Mouse (Mus musculus): ENCODE measurements around the gene Snx29. TPM values are rescaled to one million over a fixed set of nuclear protein-coding genes. Genes with fewer than 3 reads are reported as not detected.

The Snx29 gene
- polyA plus RNA-seq, 1 experiment from 2014 or later = 13.0 TPM

GRCm38 (mm10) chr16:11599523-11599922, 276.8 kb downstream of the Snx29 start:
- Histone ChIP-seq H3K4me1 (peaks cover 9% of the 10 kb centered on the region; the same call in 1 of the 2 replicates), H3K27me3 (no peaks in the 10 kb centered on the region), H3K4me3 (no peak overlapping the region), H3K36me3 (ENCODE audit: poor library complexity, severe bottlenecking) (no peaks in the 10 kb centered on the region), H3K9ac (no peak overlapping the region), H3K9me3 (replicated peaks) (no peaks in the 10 kb centered on the region), H3K27ac (no peak overlapping the region; the same call in 1 of the 2 replicates), H3K4me2 (no peak overlapping the region)
- ATAC-seq = no peak
- WGBS = 72% methylated on average over 3 of the region's 3 CpGs

GRCm38 (mm10) chr16:11601336-11602082, 278.8 kb downstream of the Snx29 start:
- Histone ChIP-seq H3K4me2 (no peak overlapping the region), H3K36me3 (ENCODE audit: poor library complexity, severe bottlenecking) (no peaks in the 10 kb centered on the region), H3K4me1 (peaks cover 9% of the 10 kb centered on the region; the same call in 1 of the 2 replicates), H3K27ac (no peak overlapping the region), H3K27me3 (no peaks in the 10 kb centered on the region), H3K9ac (no peak overlapping the region), H3K4me3 (no peak overlapping the region), H3K9me3 (replicated peaks) (no peaks in the 10 kb centered on the region)
- 88% methylated on average over 1 of the region's 1 CpGs for WGBS
- ATAC-seq = no peak

- Histone ChIP-seq H3K4me3 (no peak overlapping the region), H3K27me3 (no peaks in the 10 kb centered on the region), H3K27ac (no peak overlapping the region), H3K36me3 (ENCODE audit: poor library complexity, severe bottlenecking) (no peaks in the 10 kb centered on the region), H3K9me3 (replicated peaks) (no peaks in the 10 kb centered on the region), H3K4me2 (no peak overlapping the region), H3K4me1 (no peaks in the 10 kb centered on the region), H3K9ac (no peak overlapping the region)
- 85% methylated on average over 5 of the region's 5 CpGs for WGBS
- ATAC-seq = no peak
These were observed 281.1 kb downstream of the Snx29 start for GRCm38 (mm10) chr16:11603667-11604422.

GRCm38 (mm10) chr16:11612526-11613126, 289.9 kb downstream of the Snx29 start:
- ATAC-seq = no peak

GRCm38 (mm10) chr16:11614401-11615014, 291.8 kb downstream of the Snx29 start:
- H3K4me3 ChIP-seq = no peak overlapping the region
- no peaks in the 10 kb centered on the region for H3K36me3 ChIP-seq (ENCODE audit: poor library complexity, severe bottlenecking)
- H3K4me1 ChIP-seq = no peaks in the 10 kb centered on the region
- H3K9ac ChIP-seq = no peak overlapping the region
- WGBS = 93% methylated on average over 3 of the region's 3 CpGs
- H3K9me3 ChIP-seq (replicated peaks) = peaks cover 8% of the 10 kb centered on the region
- ATAC-seq = no peak
- H3K27ac ChIP-seq = no peak overlapping the region
- H3K27me3 ChIP-seq = no peaks in the 10 kb centered on the region
- H3K4me2 ChIP-seq = no peak overlapping the region

More at GRCm38 (mm10) chr16:11612526-11613126, 289.9 kb downstream of the Snx29 start:
- H3K36me3 ChIP-seq (ENCODE audit: poor library complexity, severe bottlenecking) = no peaks in the 10 kb centered on the region
- H3K27me3 ChIP-seq = no peaks in the 10 kb centered on the region
- H3K9me3 ChIP-seq (replicated peaks) = peaks cover 8% of the 10 kb centered on the region
- H3K4me3 ChIP-seq = no peak overlapping the region
- H3K9ac ChIP-seq = no peak overlapping the region
- H3K27ac ChIP-seq = no peak overlapping the region
- no peaks in the 10 kb centered on the region for H3K4me1 ChIP-seq
- 79% methylated on average over 3 of the region's 3 CpGs for WGBS
- H3K4me2 ChIP-seq = no peak overlapping the region

- Histone ChIP-seq H3K9ac (no peak overlapping the region), H3K4me1 (no peaks in the 10 kb centered on the region), H3K4me2 (no peak overlapping the region), H3K36me3 (ENCODE audit: poor library complexity, severe bottlenecking) (no peaks in the 10 kb centered on the region), H3K27me3 (no peaks in the 10 kb centered on the region), H3K4me3 (no peak overlapping the region), H3K27ac (no peak overlapping the region), H3K9me3 (replicated peaks) (peaks cover 8% of the 10 kb centered on the region)
- ATAC-seq = no peak
- WGBS = 66% methylated on average over 2 of the region's 2 CpGs
These were observed 292.9 kb downstream of the Snx29 start for GRCm38 (mm10) chr16:11615633-11616032.

GRCm38 (mm10) chr16:11619951-11620350, 297.2 kb downstream of the Snx29 start:
- no peaks in the 10 kb centered on the region for H3K36me3 ChIP-seq (ENCODE audit: poor library complexity, severe bottlenecking)
- no peak overlapping the region for H3K9ac ChIP-seq
- 91% methylated on average over 2 of the region's 2 CpGs for WGBS
- no peaks in the 10 kb centered on the region for H3K27me3 ChIP-seq
- no peaks in the 10 kb centered on the region for H3K4me1 ChIP-seq
- H3K27ac ChIP-seq = no peak overlapping the region
- no peak for ATAC-seq
- no peak overlapping the region for H3K4me3 ChIP-seq
- peaks cover 8% of the 10 kb centered on the region for H3K9me3 ChIP-seq (replicated peaks)
- no peak overlapping the region for H3K4me2 ChIP-seq

GRCm38 (mm10) chr16:11621042-11621441, 298.3 kb downstream of the Snx29 start:
- Histone ChIP-seq H3K27ac (no peak overlapping the region), H3K36me3 (ENCODE audit: poor library complexity, severe bottlenecking) (no peaks in the 10 kb centered on the region), H3K9ac (no peak overlapping the region), H3K9me3 (replicated peaks) (peaks cover 8% of the 10 kb centered on the region), H3K4me1 (peaks cover 5% of the 10 kb centered on the region), H3K4me3 (no peak overlapping the region), H3K27me3 (no peaks in the 10 kb centered on the region), H3K4me2 (no peak overlapping the region)
- 90% methylated on average over 3 of the region's 3 CpGs for WGBS
- ATAC-seq = no peak

GRCm38 (mm10) chr16:11621664-11622063, 299.0 kb downstream of the Snx29 start:
- Histone ChIP-seq H3K27me3 (no peaks in the 10 kb centered on the region), H3K4me3 (no peak overlapping the region), H3K36me3 (ENCODE audit: poor library complexity, severe bottlenecking) (no peaks in the 10 kb centered on the region), H3K9me3 (replicated peaks) (peaks cover 3% of the 10 kb centered on the region), H3K4me2 (no peak overlapping the region), H3K9ac (no peak overlapping the region), H3K27ac (no peak overlapping the region), H3K4me1 (peaks cover 7% of the 10 kb centered on the region)
- ATAC-seq = no peak
- 67% methylated on average over 1 of the region's 1 CpGs for WGBS

- WGBS = 85% methylated on average over 3 of the region's 3 CpGs
- no peak overlapping the region for H3K27ac ChIP-seq
- no peaks in the 10 kb centered on the region for H3K36me3 ChIP-seq (ENCODE audit: poor library complexity, severe bottlenecking)
- no peaks in the 10 kb centered on the region for H3K9me3 ChIP-seq (replicated peaks)
- no peaks in the 10 kb centered on the region for H3K27me3 ChIP-seq
- no peak overlapping the region for H3K9ac ChIP-seq
- ATAC-seq = no peak
- H3K4me2 ChIP-seq = no peak overlapping the region
- H3K4me3 ChIP-seq = no peak overlapping the region
- peaks cover 7% of the 10 kb centered on the region for H3K4me1 ChIP-seq
These were observed 300.3 kb downstream of the Snx29 start for GRCm38 (mm10) chr16:11623032-11623431.

- WGBS = 66% methylated on average over 2 of the region's 2 CpGs
- H3K9ac ChIP-seq = no peak overlapping the region
- H3K4me1 ChIP-seq = peaks cover 7% of the 10 kb centered on the region
- H3K9me3 ChIP-seq (replicated peaks) = no peaks in the 10 kb centered on the region
- ATAC-seq = no peak
- no peaks in the 10 kb centered on the region for H3K27me3 ChIP-seq
- H3K4me3 ChIP-seq = no peak overlapping the region
- H3K4me2 ChIP-seq = no peak overlapping the region
- H3K36me3 ChIP-seq (ENCODE audit: poor library complexity, severe bottlenecking) = no peaks in the 10 kb centered on the region
- no peak overlapping the region for H3K27ac ChIP-seq
These were observed 301.4 kb downstream of the Snx29 start for GRCm38 (mm10) chr16:11624121-11624520.

- H3K4me2 ChIP-seq = no peak overlapping the region
- WGBS = 29% methylated on average over 1 of the region's 1 CpGs
- ATAC-seq = peak; percentile 33; the same call in 1 of the 2 replicates
These were observed 303.3 kb downstream of the Snx29 start for GRCm38 (mm10) chr16:11626004-11626481.

More at GRCm38 (mm10) chr16:11626004-11626481, 303.3 kb downstream of the Snx29 start:
- no peak overlapping the region for H3K4me3 ChIP-seq
- H3K27ac ChIP-seq = no peak overlapping the region
- no peaks in the 10 kb centered on the region for H3K9me3 ChIP-seq (replicated peaks)
- no peaks in the 10 kb centered on the region for H3K27me3 ChIP-seq
- H3K9ac ChIP-seq = no peak overlapping the region
- H3K36me3 ChIP-seq (ENCODE audit: poor library complexity, severe bottlenecking) = no peaks in the 10 kb centered on the region
- H3K4me1 ChIP-seq = peaks cover 10% of the 10 kb centered on the region

All from forebrain, embryonic 13.5 days (tissue).